Mouse (Mus musculus) T-helper 17 cell (primary cell): ENCODE results near the gene Bola1.

Experiments
- in situ Hi-C, 2 experiments: fragments of 300-600 bp; cut with MboI, MseI; formaldehyde crosslinking; loops; 1 replicate in 1 of 2; 2 replicates in 1 of 2; pipeline ENCODE4 v1.15.1; 2025; ENCODE audit warnings: high pct_unique_total_duplicates in 2 of 2

The Bola1 gene

DNA sequence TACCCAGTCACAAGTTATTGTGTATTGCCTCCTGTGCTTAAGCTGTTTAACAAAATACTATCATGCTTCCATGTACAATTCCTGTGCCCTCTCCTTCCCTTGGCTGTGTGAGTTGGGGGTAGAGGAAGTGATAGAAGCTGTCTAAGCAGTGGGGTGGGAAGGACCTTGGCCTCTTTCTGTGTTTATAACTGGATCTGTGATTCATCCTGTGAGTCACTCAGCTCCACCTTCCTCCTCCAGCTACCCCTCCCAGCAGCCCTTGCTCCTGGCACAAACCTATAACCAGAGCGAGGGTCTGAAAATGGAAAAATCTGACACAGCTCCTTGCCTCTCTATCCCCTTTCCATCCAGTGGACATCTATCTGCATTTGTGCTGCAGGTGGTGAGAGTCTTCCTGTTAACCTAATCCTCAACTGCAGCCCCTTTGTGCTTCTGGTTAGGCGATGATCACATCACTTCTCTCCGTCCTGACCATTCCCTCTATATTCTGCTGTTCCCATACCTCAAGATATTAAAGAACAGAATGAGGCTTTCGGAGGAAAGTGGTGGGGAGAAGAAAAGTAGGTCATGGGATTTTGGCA, 59.2 kb downstream of the Bola1 start:
- in situ Hi-C loops: no loop called here

- in situ Hi-C loops: loop anchor here in 1 of 2 experiments (10.0 kb wide), 1 partner anchor 195 kb away; no protein-coding TSS in a partner anchor
Observed at GRCm38 (mm10) chr3:96159820-96160219, 59.7 kb downstream of the Bola1 start.

- in situ Hi-C loops: loop anchor here in 1 of 2 experiments (10.0 kb wide), 1 partner anchor 191 kb away; no protein-coding TSS in a partner anchor
Observed at GRCm38 (mm10) chr3:96155501-96155900, 64.0 kb downstream of the Bola1 start.

GRCm38 (mm10) chr3:96152611-96153010, 66.9 kb downstream of the Bola1 start:
- in situ Hi-C loops: loop anchor here (5.0 to 10.0 kb wide), 2 partner anchors 65 to 188 kb away; no protein-coding TSS in a partner anchor

- in situ Hi-C loops: loop anchor here (5.0 to 10.0 kb wide), 2 partner anchors 65 to 187 kb away; no protein-coding TSS in a partner anchor
Observed at GRCm38 (mm10) chr3:96151836-96152235, 67.7 kb downstream of the Bola1 start.

DNA sequence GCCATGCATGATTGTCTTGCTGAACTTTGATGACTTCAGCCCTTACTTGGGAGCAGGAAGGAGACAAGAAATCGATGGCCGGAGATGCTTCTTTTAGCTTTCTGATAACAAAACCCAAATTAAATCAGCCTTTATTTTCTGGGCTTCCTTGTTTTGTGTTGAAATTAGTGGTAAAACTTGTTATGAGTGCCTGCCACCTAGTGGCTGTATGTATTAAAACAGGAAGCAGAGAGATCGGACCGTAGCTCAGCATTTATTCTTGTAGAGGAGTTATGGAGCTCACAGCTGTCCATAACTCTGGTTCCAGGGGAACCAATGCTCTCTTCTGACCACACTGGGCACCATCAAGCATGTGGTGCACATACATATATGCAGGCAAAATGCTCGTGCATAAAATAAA, 71.6 kb downstream of the Bola1 start:
- in situ Hi-C loops: loop anchor here in 1 of 2 experiments (5.0 kb wide), 1 partner anchor 61 kb away; no protein-coding TSS in a partner anchor
